Mouse (Mus musculus) urinary bladder, adult 18-20 months (tissue): ENCODE measurements around the gene Abhd12.
A peak's percentile ranks its signal among the peaks of the same experiment; 100 is the strongest.
"Not testable (repeated sequence)": the region's sequence is repeated elsewhere in the genome, so short reads cannot be mapped to it uniquely, and the experiment has no call there.

Source experiments
- DNase-seq, 2 experiments: peaks; one replicate each; pipeline ENCODE4 v3.0.0; 2022; ENCODE audit warnings: low spot score in 2 of 2, mixed read lengths in 2 of 2

The Abhd12 gene

DNA sequence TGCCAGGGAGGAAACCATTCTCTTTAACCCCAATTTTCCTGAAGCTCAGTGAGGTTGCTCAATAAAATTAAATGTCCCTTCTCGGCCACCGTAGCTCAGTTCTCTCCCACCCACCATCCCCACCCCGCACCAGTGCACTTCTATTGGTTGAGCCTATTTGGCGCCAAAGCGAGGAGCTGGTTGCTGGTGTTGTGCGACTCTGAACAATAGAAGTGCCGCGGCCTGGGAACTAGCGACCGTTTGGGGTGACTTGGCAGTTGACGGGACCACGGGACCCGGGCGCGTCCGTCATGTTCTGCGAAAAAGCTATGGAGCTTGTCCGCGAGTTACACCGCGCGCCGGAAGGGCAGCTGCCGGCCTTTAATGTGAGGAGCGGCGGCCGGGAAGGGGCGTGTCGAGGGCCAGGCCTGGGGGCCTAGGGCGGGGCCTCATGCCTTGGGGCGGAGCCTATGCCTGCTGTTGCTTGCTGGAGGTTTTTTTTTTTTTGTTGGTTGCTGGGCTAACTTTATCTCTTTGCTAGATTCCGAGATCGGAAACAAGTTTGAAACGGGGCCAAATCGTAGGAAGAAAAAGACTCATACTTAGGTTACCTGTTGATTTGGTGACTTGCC is 5.0 kb upstream of the Abhd12 start:
- peak; percentile 92 to 97 for DNase-seq

DNA sequence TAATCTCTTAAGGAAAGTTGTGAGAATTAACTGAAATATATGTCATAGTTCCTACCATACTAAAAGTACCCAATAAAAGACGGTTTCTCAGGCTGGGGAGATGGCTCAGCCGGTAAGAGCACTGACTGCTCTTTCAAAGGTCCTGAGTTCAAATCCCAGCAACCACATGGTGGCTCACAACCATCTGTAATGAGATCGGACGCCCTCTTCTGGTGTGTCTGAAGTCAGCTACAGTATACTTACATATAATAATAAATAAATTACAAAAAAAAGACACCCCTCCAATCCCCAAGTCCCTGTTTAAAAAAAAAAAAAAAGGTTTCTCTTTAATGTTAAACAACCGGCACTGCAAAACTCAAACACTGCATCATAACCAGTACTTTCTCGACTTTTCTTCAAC is 4.3 kb upstream of the Abhd12 start:
- not testable (repeated sequence) for DNase-seq

DNA sequence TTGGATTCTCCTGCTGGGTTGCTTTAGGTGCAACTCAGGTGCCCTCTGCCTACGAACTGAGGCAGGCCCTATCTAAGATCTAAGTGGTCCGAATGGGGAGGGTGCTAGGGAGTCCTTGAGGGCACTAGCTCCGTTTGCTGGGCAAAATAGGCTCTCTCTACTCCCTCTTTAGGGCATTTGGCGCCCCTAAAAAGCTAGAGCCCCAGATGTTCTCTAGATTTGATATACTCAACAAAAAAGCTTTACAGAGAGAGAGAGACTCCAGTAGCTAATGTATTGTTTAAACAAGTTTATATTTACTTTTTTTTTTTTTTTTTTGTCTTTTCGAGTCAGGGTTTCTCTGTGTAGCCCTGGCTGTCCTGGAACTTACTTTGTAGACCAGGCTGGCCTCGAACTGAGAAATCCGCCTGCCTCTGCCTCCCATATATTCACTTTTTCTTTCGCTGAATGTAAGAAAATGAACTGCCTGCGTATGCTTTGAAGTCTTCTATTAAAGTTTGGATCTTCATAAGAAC is 452 bp upstream of the Abhd12 start, which contains the start of gene Gins1:
Gins1 (plus strand) TSS at position 465 of the 515 bp plus-strand sequence.
- no peak for DNase-seq

DNA sequence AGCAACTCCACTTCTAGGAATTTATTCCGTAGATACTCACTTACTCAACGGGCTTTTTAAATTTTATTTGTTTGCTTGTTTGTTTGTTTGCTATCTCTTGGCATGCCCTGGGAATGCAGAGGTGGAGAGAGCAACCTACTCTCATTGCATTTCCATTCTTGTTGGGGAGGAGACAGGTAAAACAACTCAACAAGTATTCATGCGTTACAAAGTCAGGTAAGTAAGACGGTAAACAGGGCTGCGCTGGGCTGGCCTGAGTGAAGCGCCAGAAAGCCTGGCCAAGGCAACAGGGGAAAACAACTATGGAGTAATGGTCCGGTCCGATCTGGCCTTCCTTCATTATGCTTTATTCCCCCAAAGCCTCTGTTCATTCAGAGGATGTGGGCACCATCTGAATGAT is 2.2 kb downstream of the Abhd12 start:
- no peak for DNase-seq

- no peak for DNase-seq
These were observed 4.2 kb downstream of the Abhd12 start for GRCm38 (mm10) chr2:150900341-150900740.

- DNase-seq = no peak
These were observed 8.8 kb downstream of the Abhd12 start for GRCm38 (mm10) chr2:150895691-150896252.

DNA sequence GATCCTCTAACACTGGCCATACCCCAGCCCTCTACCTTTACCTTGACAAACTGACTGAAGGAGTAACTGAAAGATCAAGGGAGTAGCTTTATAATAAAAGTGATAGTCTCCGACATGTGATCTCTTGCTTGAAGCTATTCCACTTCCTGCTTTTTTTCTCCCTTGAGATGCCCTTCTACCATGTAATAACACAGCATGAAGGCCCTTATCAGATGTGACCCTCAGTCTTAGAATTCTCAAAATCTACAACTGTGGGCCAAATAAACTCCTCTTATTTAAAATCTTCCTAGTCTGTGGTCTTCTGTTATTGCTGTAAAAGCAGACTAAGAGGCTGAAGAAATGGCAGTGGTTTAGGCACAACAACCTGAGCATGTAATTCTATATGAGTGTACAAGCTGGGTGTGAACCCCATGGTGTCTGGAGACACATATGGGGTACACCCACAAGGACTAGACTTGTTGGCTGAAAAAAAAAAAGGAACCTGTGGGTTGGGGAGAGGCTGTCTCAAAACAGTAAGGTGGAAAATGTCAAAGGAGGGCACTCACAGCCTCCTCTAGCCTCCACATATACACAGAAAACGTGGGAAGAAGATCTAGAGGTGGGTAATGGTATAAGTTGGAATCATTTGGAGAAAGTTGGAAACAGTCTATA is 9.8 kb downstream of the Abhd12 start:
- DNase-seq = no peak

DNA sequence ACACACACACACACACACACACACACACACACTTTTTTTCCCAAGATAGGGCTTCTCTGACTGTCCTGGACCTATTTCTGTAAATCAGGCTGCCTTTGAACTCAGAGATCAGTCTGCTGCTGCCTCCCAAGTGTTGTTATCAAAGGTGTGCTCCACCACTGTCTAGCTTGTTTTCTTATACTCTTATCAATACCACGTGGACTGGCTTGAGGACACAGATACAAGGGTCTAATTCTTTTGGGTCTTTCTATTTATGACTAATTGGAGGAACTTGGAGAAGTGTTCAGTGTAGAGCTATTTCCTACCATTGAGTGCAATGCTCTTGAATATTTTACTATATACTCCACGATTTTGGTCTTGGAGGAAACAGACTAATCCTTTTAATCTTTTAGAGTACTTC is 17.2 kb downstream of the Abhd12 start:
- DNase-seq = no peak

- DNase-seq = no peak
These were observed 18.2 kb downstream of the Abhd12 start for GRCm38 (mm10) chr2:150886315-150886714.

GRCm38 (mm10) chr2:150885814-150886213 is 18.7 kb downstream of the Abhd12 start:
- DNase-seq = no peak

DNA sequence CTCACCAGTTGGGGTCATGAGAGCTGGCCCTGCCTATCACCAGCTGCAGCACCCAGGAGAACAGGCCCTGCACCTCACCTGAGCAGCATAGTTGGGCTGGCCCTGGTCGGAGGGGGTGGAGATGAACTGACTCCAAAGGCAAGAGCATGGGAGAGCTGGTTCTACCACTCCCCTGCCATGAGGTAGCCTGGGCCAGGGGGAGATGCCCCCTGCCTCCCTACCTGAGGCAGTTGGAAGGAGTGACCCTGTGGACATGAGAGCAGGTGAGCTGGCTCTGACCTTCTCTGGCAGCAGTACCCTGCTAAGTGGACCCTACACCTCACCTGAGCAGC is 19.8 kb downstream of the Abhd12 start:
- peak in 1 of 2 experiments; percentile 46 for DNase-seq

DNA sequence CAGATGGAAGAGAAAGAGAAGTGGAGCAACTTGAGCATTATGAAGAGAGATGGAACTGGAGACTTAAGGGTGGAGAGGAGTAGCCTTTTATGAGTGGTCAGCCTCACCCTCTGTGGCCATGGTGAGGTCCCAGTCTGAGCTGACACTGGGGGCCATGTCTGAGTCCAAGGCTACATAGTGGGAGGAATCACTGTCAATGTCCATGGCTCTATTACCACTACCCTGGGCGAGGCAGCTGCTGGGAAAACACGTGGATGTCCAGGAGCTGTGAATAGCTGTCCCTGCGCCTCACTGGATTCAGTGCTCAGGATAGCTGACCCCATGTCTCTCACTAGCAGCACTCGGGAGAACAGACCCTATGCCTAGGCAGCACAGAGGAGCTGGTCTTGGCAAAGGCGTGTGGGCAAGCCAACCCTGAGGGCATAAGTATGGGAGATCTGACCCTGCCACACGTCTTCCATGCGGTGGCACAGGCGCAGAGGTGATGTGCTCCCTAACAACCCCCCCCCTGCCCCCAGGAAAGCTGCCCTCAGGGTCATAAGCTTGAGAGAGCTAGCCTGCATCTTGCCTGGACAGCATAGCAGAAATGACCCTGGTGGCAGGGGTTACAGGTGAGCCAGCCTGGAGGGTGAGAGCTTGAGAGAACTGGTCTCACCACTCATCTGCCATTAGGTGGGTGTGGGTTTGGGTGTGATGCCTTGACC is 20.3 kb downstream of the Abhd12 start:
- no peak for DNase-seq

DNA sequence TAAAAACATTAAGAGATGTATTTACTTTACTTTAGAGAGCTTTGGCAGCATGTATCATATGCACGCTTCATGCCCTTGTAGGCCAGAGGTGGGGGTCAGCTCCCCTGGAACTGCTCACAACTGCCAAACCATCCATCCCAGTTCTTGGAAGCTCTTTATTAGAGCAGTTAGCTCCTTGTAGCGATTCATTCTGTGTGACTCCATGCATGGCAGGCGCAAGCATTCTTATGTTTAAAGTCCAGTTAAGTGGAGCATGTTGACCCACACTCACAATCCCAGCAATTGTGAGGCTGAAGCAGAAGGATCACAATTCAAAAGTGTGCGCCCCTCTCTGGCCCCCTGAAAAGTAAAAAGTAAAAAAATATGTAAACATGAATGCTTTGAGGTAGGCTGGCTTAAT is 27.0 kb downstream of the Abhd12 start:
- no peak for DNase-seq

GRCm38 (mm10) chr2:150875226-150875625 is 29.3 kb downstream of the Abhd12 start:
- no peak for DNase-seq

GRCm38 (mm10) chr2:150874508-150874907 is 30.0 kb downstream of the Abhd12 start:
- DNase-seq = no peak

DNA sequence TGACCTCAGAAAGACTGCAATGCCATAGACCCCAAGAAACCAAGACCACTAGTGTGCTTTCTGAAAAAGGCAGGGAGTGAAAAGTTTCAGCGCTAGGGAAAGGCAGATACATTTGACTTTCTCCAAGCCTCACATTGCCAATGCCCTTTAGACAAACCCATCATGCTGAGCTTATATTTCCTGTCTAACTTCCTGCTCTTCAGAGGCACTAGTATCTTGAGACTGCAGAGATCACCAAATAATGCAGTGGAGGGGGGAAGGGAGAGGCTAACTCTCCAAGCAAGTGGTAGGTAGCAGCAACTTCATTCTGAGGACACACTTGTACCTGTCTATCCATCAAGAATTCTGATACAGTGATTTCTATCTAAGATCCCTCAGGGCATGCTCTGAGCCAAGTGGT is 35.1 kb downstream of the Abhd12 start:
- no peak for DNase-seq

DNA sequence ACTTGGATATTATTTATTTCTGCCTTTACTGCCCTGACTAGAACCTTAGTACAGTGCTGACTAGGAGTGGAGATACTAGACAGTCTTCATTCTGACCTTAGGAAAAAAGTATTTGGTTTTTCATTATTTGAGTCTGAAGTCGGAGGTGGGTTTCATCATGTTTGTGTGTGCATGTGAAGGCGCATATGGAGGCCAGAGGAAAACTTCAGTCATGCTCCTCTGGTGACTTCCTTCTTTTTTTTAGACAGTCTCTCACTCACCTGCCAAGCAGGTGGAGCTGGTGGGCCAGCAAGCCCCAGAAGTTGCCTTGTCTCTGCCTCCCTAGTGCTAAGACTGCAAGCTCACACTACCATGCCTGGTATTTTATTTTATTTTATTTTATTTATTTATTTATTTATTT is 37.5 kb downstream of the Abhd12 start:
- no peak for DNase-seq

- DNase-seq = no peak
These were observed 43.4 kb downstream of the Abhd12 start for GRCm38 (mm10) chr2:150861128-150861527.

GRCm38 (mm10) chr2:150859709-150860470 is 44.7 kb downstream of the Abhd12 start:
- no peak for DNase-seq

DNA sequence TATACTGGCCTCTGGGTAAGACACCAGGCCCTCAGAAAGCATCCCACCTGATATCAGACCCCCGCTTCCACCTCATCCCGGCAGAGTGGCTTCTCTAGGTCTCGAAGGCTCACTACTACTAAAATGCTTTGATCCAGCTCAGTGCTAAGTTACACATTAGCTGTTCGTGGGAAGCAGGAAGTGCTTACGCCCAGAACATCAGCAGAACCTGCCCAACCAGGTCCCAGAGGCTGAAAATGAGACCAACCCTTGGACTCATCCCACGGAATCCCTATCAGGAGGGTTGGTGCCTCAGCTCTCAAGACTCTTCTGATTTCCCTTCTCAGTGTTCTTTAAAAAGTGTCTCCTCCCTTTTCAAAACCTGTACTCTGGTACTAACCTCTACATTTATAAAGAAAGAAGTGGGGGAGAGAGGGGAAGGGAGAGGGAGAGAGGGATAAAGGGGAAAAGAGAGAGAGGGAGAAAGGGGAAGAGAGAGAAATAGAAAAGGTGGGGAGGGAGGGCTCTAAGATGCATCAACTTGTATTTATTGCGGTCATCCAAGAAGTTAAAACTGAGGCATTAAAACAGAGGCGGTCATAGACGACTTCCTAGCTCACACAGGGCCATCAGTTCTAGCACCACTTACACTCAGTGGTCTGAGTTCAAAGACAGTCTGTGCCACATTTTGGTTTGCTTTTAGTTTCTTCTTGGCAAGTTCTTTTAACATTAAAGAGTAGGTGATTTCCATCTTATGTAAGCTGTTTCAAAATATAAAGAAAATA is 45.6 kb downstream of the Abhd12 start:
- DNase-seq = no peak

GRCm38 (mm10) chr2:150855186-150855585 is 49.4 kb downstream of the Abhd12 start:
- no peak for DNase-seq
